Mouse (Mus musculus) forebrain, embryonic 16.5 days (tissue): ENCODE measurements around the gene Aagab. TPM values are rescaled to one million over a fixed set of nuclear protein-coding genes. Genes with fewer than 3 reads are reported as not detected.

Experiments used
- ATAC-seq: fragments of 200-750 bp; cut with Nextera tagmentation; 2 replicates; pipeline ENCODE4 v1.8.0; 2017; ENCODE audit warnings: mild to moderate bottlenecking, moderate library complexity
- H3K27ac ChIP-seq: fragments of 300-500 bp; sonication (generic); 2 replicates; pipeline ENCODE4 v1.5.1; 2014; ENCODE audit warnings: low read length, control low read depth
- H3K27me3 ChIP-seq: fragments of 300-500 bp; sonication (generic); replicated peaks from 2 replicates; pipeline ENCODE4 v1.6.1; 2014; ENCODE audit warnings: low read length; ENCODE audit not compliant: control insufficient read depth, insufficient read depth
- H3K36me3 ChIP-seq: fragments of 300-500 bp; sonication (generic); 2 replicates; pipeline ENCODE4 v1.6.1; 2014; ENCODE audit not compliant: control insufficient read depth, insufficient read depth
- H3K4me1 ChIP-seq: fragments of 300-500 bp; sonication (generic); replicated peaks from 2 replicates; pipeline ENCODE4 v1.6.1; 2014; ENCODE audit warnings: low read length; ENCODE audit not compliant: control insufficient read depth, insufficient read depth
- H3K4me2 ChIP-seq: fragments of 300-500 bp; sonication (generic); 2 replicates; pipeline ENCODE4 v1.6.1; 2014; ENCODE audit warnings: mild to moderate bottlenecking, low read length, control low read depth
- H3K4me3 ChIP-seq: fragments of 300-500 bp; sonication (generic); replicated peaks from 2 replicates; pipeline ENCODE4 v1.5.1; 2014; ENCODE audit warnings: mild to moderate bottlenecking, low read length, control low read depth
- H3K9ac ChIP-seq: fragments of 300-500 bp; sonication (generic); replicated peaks from 2 replicates; pipeline ENCODE4 v1.6.1; 2014; ENCODE audit warnings: low read depth, low read length, control low read depth
- H3K9me3 ChIP-seq: fragments of 300-500 bp; sonication (generic); 2 replicates; pipeline ENCODE4 v1.6.1; 2016; ENCODE audit warnings: low read length; ENCODE audit not compliant: control insufficient read depth
- WGBS: fragments of 180-500 bp; shearing (Covaris S2); extraction: QIAGEN DNeasy Blood & Tissue Kit; methylation state at CpG from one replicate; pipeline ENCODE4 v1.1.7; 2014; 5-methylcytosine and 5-hydroxymethylcytosine counted together
- polyA plus RNA-seq: library from polyadenylated mRNA; unstranded; fragments of >200 nt; fragmentation: Nextera tagmentation; extraction: Ambion mirVana; gene quantifications from 2 replicates; pipeline ENCODE4 v1.2.1, GENCODE M21; 2015

Aagab gene
- polyA plus RNA-seq, 1 experiment from 2014 or later: 58.5 TPM

GRCm38 (mm10) chr9:63662759-63663158, 60.3 kb downstream of the Aagab start:
- Histone ChIP-seq H3K4me1 (peaks cover 41% of the 10 kb centered on the region), H3K27me3 (no peaks in the 10 kb centered on the region), H3K9me3 (no peaks in the 10 kb centered on the region), H3K36me3 (no peaks in the 10 kb centered on the region), H3K4me2 (no peak overlapping the region), H3K27ac (no peak overlapping the region), H3K4me3 (no peak overlapping the region), H3K9ac (no peak overlapping the region)
- no peak for ATAC-seq
- 88% methylated on average over 7 of the region's 7 CpGs for WGBS

DNA sequence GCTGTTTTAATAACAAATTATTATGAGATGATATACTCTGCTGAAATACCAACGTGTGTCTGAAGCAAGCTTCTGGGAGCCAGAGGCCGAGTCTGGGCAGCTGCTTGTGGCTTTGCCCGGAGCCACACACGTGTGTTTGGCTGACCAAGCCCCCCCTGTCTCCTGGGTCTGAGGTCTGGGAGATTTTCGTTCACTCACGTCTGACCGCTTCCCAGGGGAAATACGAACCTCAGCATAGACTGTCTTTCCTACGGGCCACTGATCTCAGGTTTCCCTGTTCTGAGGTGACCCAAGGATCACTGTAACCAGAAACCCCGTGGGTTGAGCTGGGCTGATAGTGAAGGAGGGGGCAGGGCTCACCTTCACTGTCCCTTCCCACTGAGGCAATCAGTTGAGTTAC, 60.8 kb downstream of the Aagab start:
- Histone ChIP-seq H3K27ac (no peak overlapping the region), H3K9ac (no peak overlapping the region), H3K4me1 (peaks cover 45% of the 10 kb centered on the region), H3K36me3 (no peaks in the 10 kb centered on the region), H3K27me3 (no peaks in the 10 kb centered on the region), H3K9me3 (no peaks in the 10 kb centered on the region), H3K4me2 (no peak overlapping the region), H3K4me3 (no peak overlapping the region)
- no peak for ATAC-seq
- 86% methylated on average over 10 of the region's 10 CpGs for WGBS

- WGBS: 85% methylated on average over 2 of the region's 2 CpGs
- Histone ChIP-seq H3K4me2 (no peak overlapping the region), H3K9me3 (no peaks in the 10 kb centered on the region), H3K36me3 (no peaks in the 10 kb centered on the region), H3K27me3 (no peaks in the 10 kb centered on the region), H3K9ac (no peak overlapping the region), H3K27ac (no peak overlapping the region), H3K4me3 (no peak overlapping the region), H3K4me1 (peaks cover 35% of the 10 kb centered on the region)
- ATAC-seq: no peak
Observed at GRCm38 (mm10) chr9:63664300-63664745, 61.9 kb downstream of the Aagab start.

GRCm38 (mm10) chr9:63664792-63665646, 62.6 kb downstream of the Aagab start:
- Histone ChIP-seq H3K27me3 (no peaks in the 10 kb centered on the region), H3K4me1 (peaks cover 31% of the 10 kb centered on the region), H3K4me3 (no peak overlapping the region), H3K27ac (no peak overlapping the region), H3K4me2 (no peak overlapping the region), H3K9ac (no peak overlapping the region), H3K36me3 (no peaks in the 10 kb centered on the region), H3K9me3 (no peaks in the 10 kb centered on the region)
- peak; percentile 45; the same call in 1 of the 2 replicates for ATAC-seq
- WGBS: 31% methylated on average over 13 of the region's 13 CpGs

DNA sequence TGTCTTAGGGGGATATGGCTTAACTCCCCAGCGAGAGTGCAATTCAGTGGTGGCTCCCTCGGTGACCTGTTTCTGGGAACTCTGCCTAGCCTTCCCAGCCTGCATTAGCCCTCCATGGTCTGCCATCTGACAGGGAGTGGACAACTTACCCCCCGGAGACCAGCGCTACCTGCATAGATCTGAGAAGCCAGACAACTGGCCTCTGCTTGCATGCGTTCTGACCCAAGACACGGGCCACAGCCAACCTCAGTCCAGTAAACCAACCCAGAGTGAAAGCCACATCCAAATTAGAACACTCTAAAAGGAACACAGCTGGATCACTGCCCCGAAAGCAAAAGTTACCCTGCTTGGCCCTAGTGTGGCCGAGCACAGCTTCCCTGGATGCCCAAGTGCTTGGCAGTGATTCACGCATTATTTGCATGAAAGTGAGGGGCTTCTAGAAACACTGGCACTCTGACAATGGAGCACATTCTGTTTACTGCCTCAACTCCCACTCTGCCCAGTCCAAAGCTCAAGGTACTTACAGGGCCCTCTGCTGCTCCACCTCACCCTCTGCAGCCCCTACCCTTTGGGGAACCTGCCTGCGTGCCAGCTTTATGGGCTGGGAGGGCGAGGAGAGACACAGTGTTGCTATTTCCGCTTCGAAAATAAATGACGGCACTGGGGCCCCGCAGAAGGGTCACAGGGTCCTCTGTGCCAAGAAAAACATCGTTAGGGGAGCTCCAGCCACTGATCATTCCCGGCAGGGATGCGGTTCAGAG, 64.3 kb downstream of the Aagab start:
- Histone ChIP-seq H3K4me2 (no peak overlapping the region), H3K9me3 (no peaks in the 10 kb centered on the region), H3K36me3 (no peaks in the 10 kb centered on the region), H3K27ac (no peak overlapping the region), H3K4me1 (peaks cover 31% of the 10 kb centered on the region), H3K4me3 (no peak overlapping the region), H3K27me3 (no peaks in the 10 kb centered on the region), H3K9ac (no peak overlapping the region)
- WGBS: 42% methylated on average over 18 of the region's 18 CpGs
- ATAC-seq: peak; percentile 26; the same call in 1 of the 2 replicates

GRCm38 (mm10) chr9:63667373-63667724, 64.9 kb downstream of the Aagab start:
- no peak for ATAC-seq
- no peak overlapping the region for H3K9ac ChIP-seq
- no peaks in the 10 kb centered on the region for H3K36me3 ChIP-seq
- peaks cover 31% of the 10 kb centered on the region for H3K4me1 ChIP-seq
- H3K9me3 ChIP-seq: no peaks in the 10 kb centered on the region
- no peak overlapping the region for H3K4me3 ChIP-seq
- H3K4me2 ChIP-seq: no peak overlapping the region
- H3K27me3 ChIP-seq: no peaks in the 10 kb centered on the region
- no peak overlapping the region for H3K27ac ChIP-seq
- 73% methylated on average over 8 of the region's 8 CpGs for WGBS

GRCm38 (mm10) chr9:63668621-63669020, 66.2 kb downstream of the Aagab start:
- H3K27me3 ChIP-seq: no peaks in the 10 kb centered on the region
- H3K36me3 ChIP-seq: no peaks in the 10 kb centered on the region
- WGBS: 73% methylated on average over 1 of the region's 1 CpGs
- no peak overlapping the region for H3K9ac ChIP-seq
- no peak overlapping the region for H3K4me3 ChIP-seq
- no peak for ATAC-seq
- H3K4me2 ChIP-seq: no peak overlapping the region
- H3K9me3 ChIP-seq: no peaks in the 10 kb centered on the region
- H3K4me1 ChIP-seq: peaks cover 31% of the 10 kb centered on the region
- H3K27ac ChIP-seq: no peak overlapping the region

- Histone ChIP-seq H3K27ac (no peak overlapping the region), H3K27me3 (no peaks in the 10 kb centered on the region), H3K9me3 (no peaks in the 10 kb centered on the region), H3K36me3 (no peaks in the 10 kb centered on the region), H3K4me2 (no peak overlapping the region), H3K4me3 (no peak overlapping the region), H3K4me1 (peaks cover 29% of the 10 kb centered on the region), H3K9ac (no peak overlapping the region)
- no peak for ATAC-seq
- 96% methylated on average over 7 of the region's 7 CpGs for WGBS
Observed at GRCm38 (mm10) chr9:63669816-63670215, 67.4 kb downstream of the Aagab start.

GRCm38 (mm10) chr9:63672797-63673493, 70.5 kb downstream of the Aagab start:
- H3K9ac ChIP-seq: no peak overlapping the region
- H3K36me3 ChIP-seq: no peaks in the 10 kb centered on the region
- H3K4me1 ChIP-seq: peaks cover 2% of the 10 kb centered on the region
- H3K27me3 ChIP-seq: no peaks in the 10 kb centered on the region
- H3K27ac ChIP-seq: no peak overlapping the region
- 64% methylated on average over 8 of the region's 8 CpGs for WGBS
- no peaks in the 10 kb centered on the region for H3K9me3 ChIP-seq
- H3K4me3 ChIP-seq: no peak overlapping the region
- no peak; the same call in 1 of the 2 replicates for ATAC-seq
- H3K4me2 ChIP-seq: no peak overlapping the region
